Mouse (Mus musculus) adrenal gland (tissue): ENCODE measurements around the gene Cpeb4.

Experiments
- intact Hi-C: fragments of 180-260 bp; cut with DNase I; formaldehyde crosslinking; loops from one replicate; pipeline ENCODE4 v1.15.1; 2025

Gene Cpeb4

DNA sequence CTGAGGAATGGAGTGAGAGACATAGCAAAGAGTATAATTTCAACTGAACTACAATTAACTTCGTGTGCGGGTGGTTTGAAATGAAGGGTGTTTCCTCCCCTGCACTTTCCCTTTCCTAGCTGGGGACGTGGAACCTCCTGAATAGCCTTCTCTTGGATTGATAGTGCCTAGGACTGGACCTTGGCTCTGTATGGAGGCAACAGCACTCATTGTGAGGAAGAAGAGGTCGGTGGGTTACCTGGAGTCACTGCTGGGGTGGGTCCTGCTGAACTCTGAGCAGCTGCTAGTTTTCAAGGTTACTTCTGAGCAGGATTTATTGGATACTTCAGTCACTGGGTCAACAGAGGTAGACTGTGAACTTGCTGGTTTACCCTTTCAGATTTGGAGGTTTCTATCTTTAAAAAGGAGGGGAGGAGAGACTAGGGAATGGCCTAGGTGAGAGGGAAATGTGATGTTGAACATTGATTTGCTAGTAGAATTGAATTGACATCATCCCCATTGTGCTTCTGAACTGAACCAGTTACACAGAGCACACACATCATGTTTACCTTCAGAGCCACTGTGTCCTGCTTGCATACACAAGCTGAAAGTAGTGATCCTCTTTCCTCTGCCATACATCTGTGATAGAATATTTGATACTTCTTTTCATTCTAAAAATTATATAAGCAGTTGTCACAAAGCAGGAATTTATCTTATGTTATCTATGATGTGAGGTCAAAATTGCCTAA, 24.2 kb downstream of the Cpeb4 start:
- intact Hi-C loops, result no loop called here

DNA sequence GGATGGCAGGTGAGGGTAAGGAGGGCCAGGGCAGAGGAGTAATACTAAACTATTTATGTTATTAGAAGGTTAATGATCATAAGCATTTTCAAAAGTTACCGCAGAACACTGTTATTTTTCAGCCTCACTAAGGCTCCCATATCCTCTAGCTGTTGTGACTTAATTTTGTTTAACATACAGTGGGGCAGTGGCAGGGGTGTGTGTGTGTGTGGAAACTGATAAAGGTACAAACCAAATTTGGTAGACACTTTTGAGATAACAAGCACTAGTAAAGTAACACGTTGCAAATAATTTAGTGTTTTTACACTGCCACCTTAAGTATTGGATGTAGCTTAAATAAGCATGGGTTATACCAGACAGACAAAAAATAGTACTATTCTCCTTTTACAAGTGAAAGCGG, 24.9 kb downstream of the Cpeb4 start:
- intact Hi-C loops, result no loop called here

DNA sequence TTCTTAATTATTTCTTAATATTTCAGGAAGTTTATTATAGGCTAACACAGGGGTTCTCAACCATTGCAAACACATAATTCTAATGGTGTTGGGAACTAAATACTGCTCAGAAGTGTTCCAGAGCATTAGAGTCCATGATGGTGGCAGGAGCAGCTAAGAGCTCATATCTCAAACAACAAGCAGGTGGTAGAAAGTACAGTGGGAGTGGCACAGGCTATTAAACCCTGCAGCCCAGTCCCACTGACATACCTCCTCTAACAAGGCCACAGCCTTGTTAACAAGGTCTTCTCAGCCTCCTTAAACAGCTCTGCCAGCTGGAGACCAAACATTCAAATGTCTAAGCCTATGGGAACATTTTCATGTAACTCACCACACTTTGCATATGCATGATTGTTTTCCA, 27.2 kb downstream of the Cpeb4 start:
- intact Hi-C loops, result no loop called here

DNA sequence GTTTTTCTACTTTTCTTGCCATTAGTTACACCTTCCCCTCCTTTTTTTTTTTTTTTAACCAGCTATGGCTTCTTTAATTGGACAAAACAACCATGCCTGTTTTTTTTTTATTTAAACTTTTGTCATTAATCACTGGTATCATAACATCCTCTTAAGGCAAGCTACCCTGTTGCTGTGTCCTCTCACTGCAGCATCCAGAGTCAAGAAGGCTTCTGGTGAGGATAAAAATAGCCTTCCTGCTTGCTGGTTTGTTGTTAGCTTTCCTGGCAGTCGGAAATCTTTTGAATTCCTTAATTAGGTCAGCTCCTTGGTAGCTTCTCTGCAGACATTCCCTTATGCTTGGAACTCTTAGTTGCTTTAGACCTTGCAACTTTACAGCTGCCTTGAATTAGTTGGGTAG, 28.7 kb downstream of the Cpeb4 start:
- intact Hi-C loops, result no loop called here

DNA sequence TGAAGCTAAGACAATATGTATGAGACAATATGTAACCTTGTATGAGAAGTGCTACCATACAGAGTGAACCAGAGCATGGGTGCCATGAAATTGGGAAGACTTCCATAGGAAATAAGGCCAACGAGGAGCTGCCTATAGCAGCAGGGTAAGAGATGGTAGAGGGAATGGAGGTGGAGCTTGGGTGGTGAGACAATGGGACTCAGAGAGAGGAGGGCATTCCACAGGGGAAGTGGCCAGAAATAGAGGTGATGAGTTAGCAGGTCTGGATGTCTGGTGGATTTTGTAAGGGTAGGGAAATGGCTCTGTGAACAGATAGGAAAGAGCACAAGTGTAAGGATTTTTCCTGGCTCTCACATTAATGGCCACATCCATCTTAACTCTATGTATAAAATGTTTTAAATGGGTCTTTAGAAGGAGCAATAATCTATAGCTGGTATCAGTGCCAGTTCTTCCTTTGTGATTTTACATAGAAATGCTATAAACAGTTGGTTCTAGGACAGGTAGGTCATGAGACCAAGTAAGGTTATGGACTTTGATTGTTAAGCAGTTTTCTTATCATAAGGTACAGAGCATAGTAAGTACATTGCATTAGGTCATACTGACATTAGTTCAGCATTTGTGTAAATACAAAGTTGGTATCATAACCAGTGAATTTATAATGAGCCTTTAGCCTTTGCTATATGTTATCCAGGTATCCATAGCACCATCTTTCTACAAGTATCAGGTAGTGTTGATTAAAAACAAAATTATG, 30.4 kb downstream of the Cpeb4 start:
- intact Hi-C loops, result no loop called here

DNA sequence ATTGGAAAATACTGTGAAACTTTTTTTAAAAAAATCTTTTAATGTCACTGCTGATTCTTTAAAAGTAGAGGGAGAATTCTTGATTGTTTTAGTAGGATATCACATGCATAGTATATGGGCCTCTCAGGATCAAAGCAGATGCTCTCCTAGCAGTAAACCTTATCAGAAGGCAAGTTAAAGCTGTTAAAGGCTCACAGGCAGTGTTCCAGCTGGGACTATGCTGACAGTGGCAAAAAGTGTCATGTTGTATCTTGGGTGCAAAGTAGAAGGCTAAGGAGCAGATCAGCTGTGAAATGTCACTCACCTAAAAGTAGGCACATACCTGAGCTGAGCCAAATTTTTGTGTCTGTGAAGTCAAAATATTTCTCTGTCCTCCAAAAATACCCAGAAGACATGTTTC, 34.5 kb downstream of the Cpeb4 start:
- intact Hi-C loops, result no loop called here

DNA sequence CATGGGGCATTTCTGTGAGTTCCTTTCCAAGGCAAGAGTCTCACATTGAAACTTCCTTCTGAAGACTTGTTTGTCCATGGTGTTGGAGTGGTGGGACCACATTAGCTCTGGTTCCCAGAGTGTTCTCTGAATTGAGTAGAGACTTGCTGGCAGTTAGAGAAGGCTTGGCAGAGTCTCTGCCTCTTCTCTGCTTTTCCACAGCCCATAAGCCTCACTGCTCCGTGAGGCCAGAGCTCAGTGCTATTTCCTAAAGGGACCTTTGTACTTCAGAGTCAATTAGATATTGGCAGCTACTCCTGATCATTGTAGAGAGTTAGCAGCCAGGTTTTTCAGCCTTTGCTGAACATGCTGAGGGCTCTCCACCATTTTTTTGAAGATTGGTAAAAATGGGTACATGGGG, 35.6 kb downstream of the Cpeb4 start:
- intact Hi-C loops, result no loop called here

DNA sequence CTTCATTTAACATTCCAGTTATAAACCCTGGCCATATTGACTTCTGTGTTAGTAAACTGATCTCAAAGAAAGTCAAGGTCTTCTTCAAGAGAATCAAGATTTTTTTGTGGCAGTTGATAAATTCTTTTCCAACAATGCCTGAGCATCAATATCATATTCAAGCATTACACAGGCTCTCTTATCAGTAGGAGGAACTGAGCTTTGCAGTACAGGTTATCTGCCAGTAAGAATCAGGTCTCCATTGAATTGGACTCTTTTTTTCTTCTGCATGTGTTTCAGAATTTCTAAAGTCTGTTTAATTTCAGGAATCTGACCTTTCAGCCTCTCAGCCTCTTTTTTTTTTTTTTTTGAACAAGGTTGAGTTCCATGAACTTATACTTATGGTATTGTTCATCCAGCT, 40.9 kb downstream of the Cpeb4 start:
- intact Hi-C loops, result no loop called here

DNA sequence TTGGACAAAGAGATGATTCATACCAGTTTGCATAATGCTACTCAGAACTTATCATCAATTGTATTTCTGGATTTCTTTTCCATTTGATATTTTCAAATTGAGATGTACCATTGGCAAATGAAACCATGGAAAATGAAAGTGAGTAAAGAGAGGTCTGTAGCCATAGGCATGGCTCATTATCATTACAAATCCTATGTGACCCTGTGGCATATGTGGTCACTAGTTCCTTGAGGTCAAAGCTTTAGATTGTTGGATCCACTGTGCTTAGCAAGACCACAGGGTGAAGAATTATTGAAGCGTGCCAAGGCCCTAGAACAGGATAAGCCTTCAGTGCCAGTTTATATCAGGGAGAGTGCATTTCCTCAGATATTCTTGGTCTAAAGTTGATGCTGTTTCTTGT, 45.8 kb downstream of the Cpeb4 start:
- intact Hi-C loops, result no loop called here

DNA sequence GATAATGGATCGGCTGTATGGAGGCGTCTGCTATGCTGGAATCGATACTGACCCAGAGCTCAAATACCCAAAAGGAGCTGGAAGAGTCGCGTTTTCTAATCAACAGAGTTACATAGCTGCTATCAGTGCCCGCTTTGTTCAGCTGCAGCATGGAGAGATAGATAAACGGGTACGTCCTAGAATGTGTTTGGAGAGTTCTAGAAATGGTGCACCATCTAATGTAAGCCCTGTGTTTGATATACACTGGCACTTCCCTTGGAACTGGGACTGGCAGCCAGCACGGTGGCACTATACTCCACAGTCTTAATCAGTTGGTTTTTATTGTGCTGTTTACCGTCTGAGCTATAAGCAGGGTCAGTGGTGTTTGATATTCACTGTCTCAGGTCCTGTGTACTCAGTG, 58.0 kb downstream of the Cpeb4 start:
- intact Hi-C loops, result no loop called here

DNA sequence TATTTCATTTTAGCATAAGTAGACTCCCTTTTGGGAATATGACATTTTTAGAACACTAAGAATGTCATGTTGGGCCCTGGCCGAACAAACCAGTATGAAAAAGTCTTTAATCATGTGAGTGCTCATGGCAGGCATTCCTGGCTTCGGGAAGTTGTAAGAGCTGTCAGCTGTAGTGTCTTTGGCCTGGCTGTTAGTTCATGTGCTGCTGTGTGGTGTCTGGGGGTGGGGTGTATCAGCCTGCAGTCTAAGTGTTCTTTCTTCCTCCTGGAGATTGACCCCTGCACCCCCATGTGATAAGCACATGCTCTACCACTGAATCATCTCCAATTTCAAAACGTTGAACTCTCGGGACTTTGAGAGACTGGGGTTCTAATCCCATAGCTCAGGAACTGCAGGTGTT, 63.6 kb downstream of the Cpeb4 start:
- intact Hi-C loops, result no loop called here

DNA sequence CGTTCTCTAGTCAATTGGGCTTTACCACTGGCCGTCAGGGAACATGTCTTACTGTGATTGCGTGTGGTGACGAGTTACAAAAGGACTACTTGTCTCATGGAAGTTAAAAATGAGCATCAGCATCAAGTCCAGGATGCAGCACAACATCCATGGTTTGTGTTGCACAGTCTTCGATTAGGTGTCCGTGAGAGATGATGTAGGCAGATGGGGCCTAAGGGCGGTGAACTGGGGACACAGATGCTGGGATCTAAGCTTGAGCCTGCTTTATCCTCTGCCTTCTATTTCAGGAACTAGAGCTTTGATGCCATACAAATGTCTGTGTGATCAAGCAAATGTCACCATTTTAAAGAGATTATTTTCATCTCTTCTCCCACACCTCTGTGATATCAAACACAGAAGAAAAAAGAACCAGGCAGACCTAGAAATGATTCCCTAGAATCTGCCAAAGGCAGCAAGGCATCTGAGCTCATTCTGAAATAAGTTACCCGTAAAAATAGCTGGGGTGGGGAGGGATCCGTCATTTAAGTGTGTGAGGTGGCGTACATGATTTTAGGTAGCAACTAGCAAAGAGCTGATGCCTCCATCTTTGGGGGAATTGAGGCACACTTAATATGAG, 65.0 kb downstream of the Cpeb4 start:
- intact Hi-C loops, result no loop called here

DNA sequence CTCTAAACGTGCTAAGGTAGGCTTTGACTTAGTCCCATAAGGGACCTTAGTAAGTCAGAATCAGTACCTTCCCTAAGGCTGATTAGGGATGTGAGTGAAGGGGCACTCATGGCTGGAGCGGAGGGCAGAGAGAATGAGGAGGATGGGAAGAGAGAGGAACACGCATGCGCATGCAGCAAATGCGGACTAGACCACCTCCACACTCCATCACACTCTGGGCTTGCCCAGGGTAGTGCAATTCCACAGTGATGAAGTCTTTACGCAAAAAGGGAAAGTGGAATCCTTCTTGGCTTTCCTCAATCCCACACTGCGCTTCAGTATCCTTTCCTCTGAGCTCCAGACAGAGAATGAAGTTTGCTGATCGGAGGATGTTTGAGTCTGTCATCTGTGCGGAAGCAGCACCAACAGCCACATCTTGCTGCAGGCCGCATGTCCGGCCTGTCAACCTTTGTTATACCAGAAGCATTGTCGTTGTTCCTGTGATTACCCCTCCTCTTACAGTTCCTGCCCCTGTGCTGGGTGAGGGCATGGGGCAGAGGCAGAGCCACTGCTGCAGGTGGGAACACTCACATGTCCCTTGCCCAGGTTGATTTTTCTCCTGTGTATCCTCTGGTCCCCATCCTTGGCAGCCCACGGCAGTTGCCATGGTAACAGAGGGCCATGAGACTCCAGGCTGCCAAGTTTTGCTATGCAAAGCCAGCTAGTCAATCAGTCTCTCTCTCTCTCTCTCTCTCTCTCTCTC, 69.1 kb downstream of the Cpeb4 start:
- intact Hi-C loops, result loop anchor here (10.0 kb wide), 1 partner anchor 696 kb away; no protein-coding TSS in a partner anchor

DNA sequence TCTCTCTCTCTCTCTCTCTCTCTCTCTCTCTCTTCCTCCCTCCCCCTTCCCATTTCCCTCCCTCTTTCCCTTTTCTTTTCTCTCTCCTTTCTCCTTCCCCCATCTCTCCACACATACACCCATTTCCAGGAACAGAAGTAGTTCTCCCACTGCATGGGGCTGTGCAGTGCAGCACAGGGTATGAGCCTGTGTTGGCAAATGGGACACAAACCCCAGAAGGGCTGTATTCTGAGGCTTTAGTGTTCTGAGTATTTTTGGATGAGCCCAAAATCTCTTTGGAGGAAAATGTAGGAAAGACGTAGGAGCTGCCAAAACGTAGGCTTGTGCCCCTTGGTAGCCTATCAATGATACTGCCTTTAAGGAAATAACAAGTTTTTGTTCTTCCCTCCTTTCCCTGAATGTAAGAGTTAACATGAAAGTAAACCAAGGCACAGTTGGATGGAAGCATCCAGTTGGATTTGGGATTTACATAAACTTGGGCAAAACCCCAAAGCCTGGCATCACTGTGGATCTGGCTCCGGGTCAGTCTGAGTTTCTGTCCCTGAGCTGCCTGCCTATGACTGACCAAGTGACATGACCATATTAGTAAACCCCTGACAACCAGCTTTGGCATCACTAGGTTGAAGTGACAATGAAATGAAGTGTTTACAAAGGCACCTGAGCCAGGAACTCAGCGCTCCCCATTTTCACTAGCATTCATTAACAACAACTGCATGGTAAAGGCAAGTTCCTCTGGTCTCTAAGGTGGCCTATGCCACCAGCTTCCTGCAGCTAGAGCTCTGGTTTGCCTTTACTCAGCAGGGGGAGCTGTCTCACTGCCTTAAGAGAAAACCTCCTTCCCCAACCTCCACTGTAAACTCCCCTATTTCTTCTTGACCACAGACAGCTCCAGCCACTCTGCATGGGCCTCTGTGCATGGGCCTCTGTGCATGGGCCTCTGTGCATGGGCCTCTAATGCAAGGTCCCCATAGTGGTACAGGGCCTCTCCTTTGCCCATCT, 69.9 kb downstream of the Cpeb4 start:
- intact Hi-C loops, result loop anchor here (10.0 kb wide), 1 partner anchor 697 kb away; no protein-coding TSS in a partner anchor

DNA sequence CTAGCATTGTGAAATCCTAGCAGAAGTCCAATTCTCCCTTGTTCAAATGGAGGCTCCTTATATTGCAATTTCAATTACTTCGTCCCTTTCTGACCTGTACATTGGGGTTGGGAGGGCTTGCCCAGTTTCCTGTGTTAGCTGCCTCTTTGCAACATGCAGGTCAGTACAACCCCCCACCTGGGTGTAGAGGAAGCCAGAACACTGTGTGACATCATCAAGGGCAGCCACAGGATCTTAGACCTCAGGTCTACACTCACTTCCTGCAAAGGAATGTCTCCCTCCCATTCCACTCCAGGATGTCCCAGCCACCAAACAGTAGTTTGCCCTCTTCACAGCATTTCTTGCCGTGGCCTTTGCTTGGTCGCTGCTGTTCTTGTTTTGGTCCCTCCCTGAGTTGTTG, 73.5 kb downstream of the Cpeb4 start:
- intact Hi-C loops, result loop anchor here (10.0 kb wide), 1 partner anchor 701 kb away; no protein-coding TSS in a partner anchor

DNA sequence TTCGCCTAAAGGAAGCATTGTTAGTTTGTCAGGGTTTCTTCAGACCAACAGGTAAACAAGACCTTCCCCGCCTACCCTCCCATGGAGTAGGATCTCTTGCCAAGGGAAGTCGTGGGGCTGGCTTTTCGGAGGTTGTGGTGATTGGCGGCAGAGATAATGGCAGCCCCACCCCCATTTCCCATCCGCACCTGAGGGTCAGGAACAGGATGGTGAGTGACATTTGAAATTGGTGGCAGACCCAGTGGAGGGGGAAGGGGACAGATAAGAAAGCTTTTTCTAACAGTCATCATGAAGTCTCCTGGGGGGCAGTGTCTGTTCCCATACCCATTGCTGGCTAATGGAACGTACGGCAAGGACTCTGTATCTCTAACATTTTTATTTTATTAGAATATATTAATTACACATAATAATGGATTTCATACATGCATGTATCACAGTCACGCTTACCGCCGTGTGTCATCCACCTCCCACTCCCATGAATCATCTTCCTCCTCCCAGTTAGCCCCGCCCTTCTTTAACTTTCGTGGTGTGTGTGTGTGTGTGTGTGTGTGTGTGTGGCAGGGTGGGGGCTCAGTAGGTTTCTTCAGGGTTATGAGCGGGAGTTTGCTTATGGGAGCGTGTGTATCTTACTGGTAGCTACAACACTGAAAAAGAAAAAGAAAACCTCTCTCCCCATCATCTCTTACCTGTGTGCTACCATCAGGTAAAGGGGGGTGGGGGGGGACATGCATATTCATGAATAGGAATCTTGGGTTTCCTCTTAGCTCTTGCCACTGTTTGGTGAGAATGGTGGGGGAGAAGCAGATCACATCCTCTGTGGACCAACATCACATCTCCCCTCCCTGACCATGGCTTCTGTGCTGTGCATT, 76.7 kb downstream of the Cpeb4 start:
- intact Hi-C loops, result loop anchor here (2.0 to 10.0 kb wide), 2 partner anchors 274 to 704 kb away; no protein-coding TSS in a partner anchor

DNA sequence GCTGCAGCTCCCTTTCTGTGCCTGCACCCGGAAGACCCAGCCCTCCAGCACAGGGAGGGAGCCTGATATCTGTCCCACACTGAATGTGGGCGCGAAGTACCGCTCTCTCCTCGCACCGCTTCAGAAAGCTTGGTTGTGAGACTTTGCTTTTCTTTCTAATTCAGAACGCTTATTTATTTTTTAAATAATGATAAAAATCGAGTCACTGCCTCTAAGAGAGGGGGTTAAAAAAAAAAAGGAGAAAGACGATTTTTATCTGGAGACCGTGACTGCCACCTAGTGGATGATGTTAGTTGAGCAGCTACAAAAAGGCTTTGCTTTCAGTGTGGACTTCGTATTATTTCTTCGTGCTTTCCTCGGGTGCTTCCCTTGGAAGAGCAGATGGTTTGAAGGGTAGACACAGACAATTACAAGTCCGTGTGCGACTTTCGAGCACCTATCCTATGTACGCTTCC, 77.3 kb downstream of the Cpeb4 start:
- intact Hi-C loops, result loop anchor here (2.0 to 10.0 kb wide), 2 partner anchors 275 to 705 kb away; no protein-coding TSS in a partner anchor

DNA sequence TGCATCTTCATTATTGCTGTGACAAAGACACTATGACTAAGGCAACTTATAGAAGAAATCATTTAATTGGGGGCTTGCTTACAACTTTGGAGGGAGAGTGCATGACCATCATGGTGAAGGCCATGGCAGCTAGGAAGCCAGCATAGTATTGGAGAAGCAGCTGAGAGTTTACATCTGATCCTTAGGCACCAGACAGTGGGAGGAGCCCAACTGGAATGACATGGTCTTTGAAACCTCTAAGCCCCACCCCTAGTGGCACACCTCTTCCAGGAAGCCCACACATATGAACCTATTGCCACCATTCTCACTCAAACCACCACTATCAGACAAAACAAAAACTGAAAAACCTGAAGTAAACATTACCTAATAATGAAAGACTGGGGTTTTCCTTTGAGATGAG, 88.1 kb downstream of the Cpeb4 start:
- intact Hi-C loops, result no loop called here

DNA sequence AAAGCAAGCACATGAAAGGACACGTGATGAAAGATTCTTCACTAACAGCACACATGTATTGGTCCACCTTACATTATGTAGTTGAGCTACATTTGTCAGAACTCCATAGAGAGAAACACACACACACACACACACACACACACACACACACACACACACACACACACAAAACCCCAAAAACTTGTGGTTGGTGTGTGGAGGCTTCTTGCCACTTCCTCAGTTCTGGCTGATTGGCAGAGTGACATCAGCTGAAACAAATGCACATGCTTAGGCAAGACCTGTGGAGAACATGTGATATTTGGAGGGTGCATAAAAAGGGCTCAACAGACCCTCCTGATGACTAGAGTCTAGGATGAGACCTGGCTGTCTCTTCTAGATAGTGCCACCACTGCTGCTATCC, 92.0 kb downstream of the Cpeb4 start:
- intact Hi-C loops, result no loop called here
